Comparison of ENCODE assay signal across 8 mouse cellular contexts in the genomic region with DNA sequence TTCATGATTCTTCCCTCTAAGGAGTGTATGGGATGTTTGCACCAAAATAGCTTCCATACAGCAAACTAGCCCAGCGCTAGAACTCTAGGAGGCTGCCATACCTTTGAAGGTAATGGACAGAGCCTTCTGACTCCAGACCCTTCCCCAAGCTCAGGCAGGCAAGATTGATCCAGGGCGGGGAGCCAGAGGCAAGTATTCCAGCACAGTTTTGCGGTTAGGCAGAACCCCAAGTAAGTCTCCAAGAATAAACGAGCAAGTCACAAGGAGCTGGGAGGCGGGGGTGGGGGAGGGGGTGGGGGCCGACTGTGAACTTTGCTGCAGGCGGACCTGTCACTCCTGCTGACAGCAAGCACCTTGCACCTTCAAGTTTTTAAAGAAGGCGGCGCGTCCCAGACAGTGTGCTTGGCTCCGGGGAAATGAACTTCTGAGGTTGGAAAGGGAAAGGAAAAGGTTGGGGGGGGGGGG. TPM values are rescaled to one million over a fixed set of nuclear protein-coding genes. Genes with fewer than 3 reads are reported as not detected.
DNase-seq lines count a peak whose midpoint lies in the region; ATAC-seq and TF ChIP-seq lines count a peak whose summit lies in the region.

No protein-coding gene starts in this region.

- no peaks in the 10 kb centered on the region for H3K27me3 ChIP-seq in kidney, embryonic 14.5 days (ENCODE audit: control insufficient read depth, insufficient read depth, low read length)
- no peaks in the 10 kb centered on the region for H3K27me3 ChIP-seq in limb, embryonic 13.5 days

- H3K9me3 ChIP-seq in kidney, embryonic 14.5 days (ENCODE audit: control insufficient read depth, low read length): no peaks in the 10 kb centered on the region
- no peaks in the 10 kb centered on the region for H3K9me3 ChIP-seq in limb, embryonic 13.5 days

- H3K36me3 ChIP-seq in kidney, embryonic 14.5 days (ENCODE audit: control insufficient read depth, insufficient read depth, low read length): peaks cover 8% of the 10 kb centered on the region
- peaks cover 6% of the 10 kb centered on the region for H3K36me3 ChIP-seq in limb, embryonic 13.5 days

- 19% methylated on average over 11 of the region's 11 CpGs for WGBS in kidney, embryonic 14.5 days
- 15% methylated on average over 11 of the region's 11 CpGs for WGBS in limb, embryonic 13.5 days
- 15% methylated on average over 11 of the region's 11 CpGs for WGBS in olfactory bulb, adult 2 months

- no peak overlapping the region for H3K27ac ChIP-seq in kidney, embryonic 14.5 days (ENCODE audit: low read depth, low read length)
- no peak overlapping the region for H3K27ac ChIP-seq in limb, embryonic 13.5 days
- H3K27ac ChIP-seq in olfactory bulb, adult 2 months (ENCODE audit: insufficient read depth, low read depth, low read length): no peak overlapping the region

- H3K4me3 ChIP-seq in kidney, embryonic 14.5 days (ENCODE audit: low read length): peak overlapping the region; percentile 50
- H3K4me3 ChIP-seq in limb, embryonic 13.5 days: peak overlapping the region; percentile 58
- peak overlapping the region; percentile 57 for H3K4me3 ChIP-seq in olfactory bulb, adult 2 months (ENCODE audit: insufficient read depth, low read depth, low read length)

- H3K4me1 ChIP-seq in kidney, embryonic 14.5 days (ENCODE audit: control insufficient read depth, insufficient read depth, low read length): no peaks in the 10 kb centered on the region
- H3K4me1 ChIP-seq in limb, embryonic 13.5 days: peaks cover 14% of the 10 kb centered on the region
- peaks cover 9% of the 10 kb centered on the region; the same call in 1 of the 2 replicates for H3K4me1 ChIP-seq in olfactory bulb, adult 2 months (ENCODE audit: control insufficient read depth, insufficient read depth, low read length)

- TF ChIP-seq POLR2A in olfactory bulb, adult 2 months (IDR thresholded peaks at IDR 0.05; ENCODE audit: insufficient read depth, low read depth, low read length): no peak

- DNase-seq in kidney, postnatal 10 days: no peak
- DNase-seq in brain, adult 2 months (ENCODE audit: low read depth, low spot score): peak; percentile 49
- DNase-seq in gastrocnemius, postnatal 25 days: peak; percentile 58
- DNase-seq in yolk sac, embryonic 10.5 days (ENCODE audit: low spot score): no peak
- DNase-seq in layer of hippocampus, postnatal 10 days (ENCODE audit: low spot score in 2 of 2): no peak

- H3K4me2 ChIP-seq in kidney, embryonic 14.5 days (replicated peaks; ENCODE audit: low read depth, low read length): peak overlapping the region; percentile 91
- peak overlapping the region; percentile 90 for H3K4me2 ChIP-seq in limb, embryonic 13.5 days (replicated peaks)

- TF ChIP-seq CTCF in olfactory bulb, adult 2 months (IDR thresholded peaks at IDR 0.05; ENCODE audit: insufficient read depth, low read depth, low read length): no peak

- no peak for ATAC-seq in kidney, embryonic 14.5 days (ENCODE audit: low FRiP score, low TSS enrichment)
- peak; percentile 72 for ATAC-seq in limb, embryonic 13.5 days (ENCODE audit: low FRiP score, low read depth)

- H3K9ac ChIP-seq in kidney, embryonic 14.5 days (ENCODE audit: low read depth, low read length): peak overlapping the region; percentile 47
- H3K9ac ChIP-seq in limb, embryonic 13.5 days: peak overlapping the region; percentile 73

RNA-seq across cellular contexts. Expression of a gene that starts 0.7 kb away (rescaled TPM):
- 0.04 and 0.07 TPM in 2 replicates for polyA plus RNA-seq in kidney, embryonic 14.5 days (2014; fragmentation: Nextera tagmentation; extraction: Ambion mirVana)
- total RNA-seq in gastrocnemius, postnatal 25 days (2021): 100 to 1,000 TPM; 758 to 970 TPM
- polyA plus RNA-seq in limb, embryonic 13.5 days (2015; fragmentation: Nextera tagmentation; extraction: Ambion mirVana): 0.15 and 0.22 TPM in 2 replicates
- not detected in 2 replicates for polyA plus RNA-seq in olfactory bulb, adult 2 months (2012; ENCODE audit: insufficient read depth, insufficient read length, low replicate concordance, missing spikeins)
- 1 to 10 TPM; 1.7 to 1.9 TPM for total RNA-seq in layer of hippocampus, postnatal 10 days (2021)

RNA-seq across cellular contexts. Expression of a gene that starts 48.3 kb away (rescaled TPM):
- 62.7 and 86.3 TPM in 2 replicates for polyA plus RNA-seq in kidney, embryonic 14.5 days (2014; fragmentation: Nextera tagmentation; extraction: Ambion mirVana)
- total RNA-seq in gastrocnemius, postnatal 25 days (2021): 10 to 100 TPM; 10.3 to 10.5 TPM
- 72.1 and 76.7 TPM in 2 replicates for polyA plus RNA-seq in limb, embryonic 13.5 days (2015; fragmentation: Nextera tagmentation; extraction: Ambion mirVana)
- not detected in 2 replicates for polyA plus RNA-seq in olfactory bulb, adult 2 months (2012; ENCODE audit: insufficient read depth, insufficient read length, low replicate concordance, missing spikeins)
- 10 to 100 TPM; 26.9 to 31.1 TPM for total RNA-seq in layer of hippocampus, postnatal 10 days (2021)

Comparison
In these comparisons a context has a peak if more than half of its experiments do, and no peak if none do; other contexts are left out.
1. DNase-seq: peak in brain, adult 2 months (single experiment) and gastrocnemius, postnatal 25 days (single experiment); none in kidney, postnatal 10 days (single experiment), yolk sac, embryonic 10.5 days (single experiment) and layer of hippocampus, postnatal 10 days (0 of 2).
2. RNA of a gene that starts 48.3 kb away (polyA plus RNA-seq): 62.7 to 86.3 TPM in kidney, embryonic 14.5 days and 72.1 to 76.7 TPM in limb, embryonic 13.5 days; not detected in olfactory bulb, adult 2 months; every median in the first group is over 10 times any median in the second.
3. Peak in every context shown above with its lines, with median percentiles within 50 percentile points of each other: H3K4me3 ChIP-seq.